Mouse (Mus musculus) layer of hippocampus, adult 18-20 months (tissue): ENCODE data around the gene Cox8a. TPM values are rescaled to one million over a fixed set of nuclear protein-coding genes. Genes with fewer than 3 reads are reported as not detected.

Source experiments
- total RNA-seq, 2 experiments: library from RNA; stranded (reverse); gene quantifications; 2 replicates each; pipeline ENCODE4 v1.2.3; 2021

The Cox8a gene
- total RNA-seq, 2 experiments from 2014 or later: 974 to 1,030 TPM

Other genes with a start within 250 kb of the Cox8a start
- gene Ppp1r14b, start 242.6 kb downstream of the Cox8a start, total RNA-seq: 10 to 100 TPM; 60.8 to 61.9 TPM
- gene Plcb3, start 241.1 kb downstream of the Cox8a start, total RNA-seq: 10 to 100 TPM; 13.3 to 14.4 TPM
- gene Fkbp2, start 237.1 kb downstream of the Cox8a start, total RNA-seq: 10 to 100 TPM; 94.2 to 94.6 TPM
- gene Vegfb, start 230.0 kb downstream of the Cox8a start, total RNA-seq: 10 to 100 TPM; 95.2 to 95.4 TPM
- 10 to 100 TPM; 24.7 to 27.9 TPM for gene Dnajc4, start 225.0 kb downstream of the Cox8a start, total RNA-seq
- gene Nudt22, start 221.5 kb downstream of the Cox8a start, total RNA-seq: 10 to 100 TPM; 12.7 to 14.0 TPM
- gene Trpt1, start 221.5 kb downstream of the Cox8a start, total RNA-seq: 10 to 100 TPM; 17.2 to 17.8 TPM
- 1 to 10 TPM; 4.2 to 5.1 TPM for gene Fermt3, start 198.1 kb downstream of the Cox8a start, total RNA-seq
- gene Stip1, start 177.6 kb downstream of the Cox8a start, total RNA-seq: 100 to 1,000 TPM; 218 to 230 TPM
- gene Macrod1, start 160.8 kb downstream of the Cox8a start, total RNA-seq: 10 to 100 TPM; 22.9 to 23.7 TPM
- 10 to 100 TPM; 21.6 to 22.0 TPM for gene Flrt1, start 111.9 kb downstream of the Cox8a start, total RNA-seq
- gene Otub1, start 11.3 kb downstream of the Cox8a start, total RNA-seq: 100 to 1,000 TPM; 306 to 307 TPM
- 10 to 100 TPM; 28.5 to 29.8 TPM for gene Naa40, start 23.6 kb upstream of the Cox8a start, total RNA-seq
- gene Rcor2, start 49.7 kb upstream of the Cox8a start, total RNA-seq: 10 to 100 TPM; 12.7 to 13.9 TPM
- 100 to 1,000 TPM; 114 to 118 TPM for gene Mark2, start 124.2 kb upstream of the Cox8a start, total RNA-seq
- gene Spindoc, start 165.4 kb upstream of the Cox8a start, total RNA-seq: 10 to 100 TPM; 33.6 to 34.2 TPM
- 10 to 100 TPM; 43.8 to 44.2 TPM for gene 2700081O15Rik, start 200.0 kb upstream of the Cox8a start, total RNA-seq